Mouse (Mus musculus) stomach, postnatal 0 days (tissue): ENCODE results near the gene Gm4559. TPM values are rescaled to one million over a fixed set of nuclear protein-coding genes. Genes with fewer than 3 reads are reported as not detected.
A peak's percentile ranks its signal among the peaks of the same experiment; 100 is the strongest.
"Not testable (repeated sequence)": the region's sequence is repeated elsewhere in the genome, so short reads cannot be mapped to it uniquely, and the experiment has no call there.

Experiments used
- ATAC-seq: fragments of 200-750 bp; cut with Nextera tagmentation; 2 replicates; pipeline ENCODE4 v1.8.0; 2017; ENCODE audit not compliant: low FRiP score, low TSS enrichment
- DNase-seq: peaks from one replicate; pipeline ENCODE4 v3.0.0-alpha.2; 2016; ENCODE audit warnings: low spot score
- H3K27ac ChIP-seq: fragments of 300-500 bp; sonication (generic); replicated peaks from 2 replicates; pipeline ENCODE4 v1.5.1; 2014; ENCODE audit warnings: mild to moderate bottlenecking, control low read depth
- H3K27me3 ChIP-seq: fragments of 300-500 bp; sonication (generic); 2 replicates; pipeline ENCODE4 v1.6.1; 2014; ENCODE audit warnings: low read length; ENCODE audit not compliant: control insufficient read depth, insufficient read depth
- H3K36me3 ChIP-seq: fragments of 300-500 bp; sonication (generic); 2 replicates; pipeline ENCODE4 v1.6.1; 2014; ENCODE audit warnings: low read length, mixed read lengths; ENCODE audit not compliant: control insufficient read depth, insufficient read depth
- H3K4me1 ChIP-seq: fragments of 300-500 bp; sonication (generic); replicated peaks from 2 replicates; pipeline ENCODE4 v1.6.1; 2014; ENCODE audit warnings: antibody characterized with exemption; ENCODE audit not compliant: control insufficient read depth, insufficient read depth
- H3K4me2 ChIP-seq: fragments of 300-500 bp; sonication (generic); replicated peaks from 2 replicates; pipeline ENCODE4 v1.6.1; 2014; ENCODE audit warnings: low read depth, mild to moderate bottlenecking, control low read depth, moderate library complexity
- H3K4me3 ChIP-seq: fragments of 300-500 bp; sonication (generic); 2 replicates; pipeline ENCODE4 v1.5.1; 2014; ENCODE audit warnings: low read depth, low read length, control low read depth
- H3K9ac ChIP-seq: fragments of 300-500 bp; sonication (generic); 2 replicates; pipeline ENCODE4 v1.6.1; 2014; ENCODE audit warnings: mild to moderate bottlenecking, low read length, control low read depth, mixed read lengths
- H3K9me3 ChIP-seq: fragments of 300-500 bp; sonication (generic); 2 replicates; pipeline ENCODE4 v1.6.1; 2016; ENCODE audit warnings: low read length; ENCODE audit not compliant: control insufficient read depth
- CTCF ChIP-seq: IDR thresholded peaks from 2 replicates; pipeline ENCODE4 v1.5.1; 2016; ENCODE audit warnings: antibody characterized with exemption, low read depth, mild to moderate bottlenecking, moderate library complexity
- EP300 ChIP-seq: optimal IDR thresholded peaks from 2 replicates; pipeline ENCODE3; 2016; ENCODE audit warnings: antibody characterized with exemption
- WGBS: fragments of 180-500 bp; shearing (Covaris S2); extraction: QIAGEN DNeasy Blood & Tissue Kit; methylation state at CpG from one replicate; pipeline ENCODE4 v1.1.7; 2014; 5-methylcytosine and 5-hydroxymethylcytosine counted together
- polyA plus RNA-seq: library from polyadenylated mRNA; unstranded; fragments of >200 nt; fragmentation: Nextera tagmentation; extraction: Ambion mirVana; gene quantifications from 2 replicates; pipeline ENCODE4 v1.2.1, GENCODE M21; 2015

Gm4559 gene
- polyA plus RNA-seq, 1 experiment from 2014 or later: not detected

DNA sequence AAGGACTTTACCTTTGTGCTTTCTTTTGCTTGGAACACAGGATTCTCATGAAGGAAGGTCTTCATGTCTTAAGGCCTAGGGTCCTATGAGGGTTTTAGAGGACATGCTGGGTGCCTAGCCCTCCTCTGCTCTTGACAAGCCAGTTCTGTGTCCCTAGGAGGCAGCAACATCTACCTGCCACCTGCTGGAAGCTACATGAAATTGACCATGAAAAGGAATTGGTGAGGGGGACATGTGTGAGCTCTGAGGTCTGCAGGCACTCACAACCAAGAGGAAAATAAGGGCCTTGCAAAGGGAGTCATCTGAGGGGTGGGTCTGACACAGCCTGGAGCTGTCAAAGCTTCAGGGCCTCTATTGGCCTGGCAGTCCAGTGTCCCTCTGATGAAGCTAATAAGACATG lies 21.3 kb upstream of the Gm4559 start:
- H3K4me1 ChIP-seq: no peaks in the 10 kb centered on the region
- H3K9ac ChIP-seq: no peak overlapping the region
- TF ChIP-seq EP300 (no peak), CTCF (peak; percentile 43)
- H3K4me2 ChIP-seq: no peak overlapping the region
- no peak overlapping the region for H3K4me3 ChIP-seq
- no peak for ATAC-seq
- H3K27ac ChIP-seq: no peak overlapping the region
- H3K9me3 ChIP-seq: no peaks in the 10 kb centered on the region
- DNase-seq: no peak
- H3K36me3 ChIP-seq: no peaks in the 10 kb centered on the region
- no peaks in the 10 kb centered on the region for H3K27me3 ChIP-seq

DNA sequence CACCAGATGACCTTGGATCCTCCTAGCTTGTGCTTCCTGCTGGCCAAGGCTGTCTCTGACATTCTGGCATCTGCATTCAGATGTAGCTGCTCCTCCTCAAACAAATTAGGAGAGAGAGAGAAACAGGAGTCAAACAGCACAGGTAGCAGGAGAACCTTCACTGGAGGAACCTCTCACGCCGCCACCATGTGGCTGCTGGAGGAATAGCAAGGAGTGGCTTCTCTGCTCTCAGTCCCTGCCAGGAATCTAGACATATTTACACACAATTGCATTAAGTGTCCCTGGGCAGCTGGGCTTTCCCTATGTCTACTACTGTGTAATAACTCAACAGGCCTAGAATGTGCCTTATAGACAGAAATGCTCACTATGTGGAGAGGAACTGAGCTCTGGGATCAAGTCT lies 19.7 kb upstream of the Gm4559 start:
- peak; percentile 66 for DNase-seq
- not testable (repeated sequence) for H3K4me1 ChIP-seq, H3K4me2 ChIP-seq, H3K9me3 ChIP-seq, H3K27ac ChIP-seq, H3K36me3 ChIP-seq, H3K27me3 ChIP-seq, H3K4me3 ChIP-seq, H3K9ac ChIP-seq
- whole genome bisulfite sequencing: 0% methylated on average over 2 of the region's 2 CpGs
- TF ChIP-seq CTCF: peak; percentile 76
- 0 out of 2 replicates have a peak, but pooled peaks have one; percentile 51 for ATAC-seq

DNA sequence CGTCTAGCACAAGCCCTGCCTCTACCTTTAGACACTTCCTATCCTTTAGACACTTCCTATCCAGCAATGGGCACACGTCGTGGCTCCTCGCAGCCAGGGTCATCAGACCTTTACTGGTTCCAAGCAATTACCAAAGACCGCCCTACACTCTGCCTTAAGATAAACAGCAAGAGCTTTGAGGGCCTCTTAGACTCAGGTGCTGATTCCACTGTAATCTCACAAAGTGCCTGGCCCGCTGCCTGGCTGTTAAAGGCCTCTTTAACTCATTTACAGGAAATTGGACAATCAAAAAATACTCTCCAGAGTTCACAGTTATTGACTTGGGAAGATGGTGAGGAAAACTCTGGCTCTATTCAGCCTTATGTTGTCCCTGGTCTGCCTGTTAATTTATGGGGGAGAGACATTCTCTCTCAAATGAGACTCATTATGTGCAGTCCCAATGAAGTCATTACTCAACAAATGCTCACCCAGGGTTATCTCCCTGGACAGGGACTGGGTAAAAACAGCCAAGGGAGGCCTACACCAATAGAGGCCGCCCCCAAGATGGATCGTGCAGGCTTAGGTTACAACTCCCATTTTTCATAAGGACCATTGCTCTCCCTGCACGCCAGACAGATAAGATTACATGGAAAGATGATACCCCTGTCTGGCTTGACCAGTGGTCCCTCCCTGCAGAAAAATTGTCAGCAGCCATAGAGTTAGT lies 11.9 kb upstream of the Gm4559 start:
- not testable (repeated sequence) for H3K4me3 ChIP-seq, H3K9ac ChIP-seq, H3K4me1 ChIP-seq, H3K4me2 ChIP-seq, DNase-seq, H3K36me3 ChIP-seq, H3K27me3 ChIP-seq, H3K27ac ChIP-seq, H3K9me3 ChIP-seq, ATAC-seq
- 57% methylated on average over 9 of the region's 9 CpGs for WGBS

DNA sequence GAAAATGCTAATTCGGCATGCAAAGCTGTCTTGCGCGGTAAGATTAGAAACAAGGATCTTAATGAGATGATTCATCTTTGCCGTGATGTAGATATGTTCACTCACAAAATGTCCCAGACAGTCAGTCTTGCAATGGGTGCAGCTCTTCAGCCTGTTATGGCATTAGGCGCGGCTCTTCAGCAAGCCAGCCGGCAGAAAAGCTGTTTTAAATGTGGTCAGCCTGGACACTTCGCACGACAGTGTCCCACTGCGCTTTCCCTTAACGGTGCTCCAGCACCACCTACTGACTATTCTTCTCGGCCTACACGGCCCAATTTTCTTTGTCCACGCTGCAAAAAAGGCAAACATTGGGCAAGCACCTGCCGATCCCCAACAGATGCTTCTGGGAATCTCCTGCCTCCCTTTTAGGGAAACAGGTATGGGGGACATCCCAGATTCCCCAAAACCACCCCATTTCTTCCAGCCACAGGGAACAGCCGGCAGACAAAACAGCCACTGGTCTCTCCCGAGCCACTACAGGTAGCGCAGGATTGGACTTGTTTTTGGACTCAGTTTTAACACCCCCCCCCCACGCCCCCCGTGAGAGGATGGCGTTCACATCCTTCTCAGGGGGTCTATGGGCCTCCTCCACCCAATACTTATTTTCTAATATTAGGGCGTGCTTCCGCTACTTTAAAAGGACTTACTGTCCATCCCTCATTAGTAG lies 11.1 kb upstream of the Gm4559 start:
- peak overlapping the region; percentile 88 for H3K4me2 ChIP-seq
- no peaks in the 10 kb centered on the region for H3K9me3 ChIP-seq
- H3K27me3 ChIP-seq: no peaks in the 10 kb centered on the region
- H3K27ac ChIP-seq: peak overlapping the region; percentile 24; the same call in 1 of the 2 replicates
- no peak for TF ChIP-seq EP300
- TF ChIP-seq CTCF: peak; percentile 72
- WGBS: 18% methylated on average over 23 of the region's 23 CpGs
- H3K9ac ChIP-seq: no peak overlapping the region
- ATAC-seq: peak; percentile 69
- no peaks in the 10 kb centered on the region for H3K36me3 ChIP-seq
- peak; percentile 40 for DNase-seq
- H3K4me1 ChIP-seq: no peaks in the 10 kb centered on the region
- peak overlapping the region; percentile 57 for H3K4me3 ChIP-seq

DNA sequence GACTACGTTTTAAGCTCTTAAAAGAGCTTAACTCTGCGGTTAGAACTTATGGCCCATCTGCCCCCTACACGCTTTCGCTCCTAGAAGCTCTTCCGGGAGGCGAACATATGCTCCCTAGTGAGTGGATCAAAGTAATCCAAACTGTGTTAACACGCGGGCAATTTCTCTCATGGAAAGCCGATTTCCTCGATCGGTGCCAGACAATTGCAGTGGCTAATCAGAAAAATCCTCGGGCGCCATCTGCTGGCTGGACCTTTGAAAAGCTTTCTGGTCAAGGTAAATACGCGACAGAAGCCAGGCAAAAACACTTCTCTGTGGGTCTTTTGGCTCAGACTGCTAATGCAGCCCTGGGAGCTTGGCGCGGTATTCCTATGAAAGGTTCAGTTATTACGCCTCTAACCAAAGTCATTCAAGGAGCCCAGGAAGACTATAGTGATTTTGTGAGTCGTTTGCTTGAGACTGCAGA lies 10.5 kb upstream of the Gm4559 start:
- DNase-seq: peak; percentile 94
- WGBS: under 1% methylated on average over 19 of the region's 19 CpGs
- Histone ChIP-seq H3K36me3 (no peaks in the 10 kb centered on the region), H3K27ac (peak overlapping the region; percentile 81), H3K4me1 (no peaks in the 10 kb centered on the region), H3K4me2 (peak overlapping the region; percentile 88), H3K9me3 (no peaks in the 10 kb centered on the region), H3K27me3 (no peaks in the 10 kb centered on the region), H3K9ac (peak overlapping the region; percentile 71), H3K4me3 (peak overlapping the region; percentile 57)
- TF ChIP-seq CTCF: peak; percentile 91
- TF ChIP-seq EP300: peak; percentile 54
- peak; percentile 87 for ATAC-seq

DNA sequence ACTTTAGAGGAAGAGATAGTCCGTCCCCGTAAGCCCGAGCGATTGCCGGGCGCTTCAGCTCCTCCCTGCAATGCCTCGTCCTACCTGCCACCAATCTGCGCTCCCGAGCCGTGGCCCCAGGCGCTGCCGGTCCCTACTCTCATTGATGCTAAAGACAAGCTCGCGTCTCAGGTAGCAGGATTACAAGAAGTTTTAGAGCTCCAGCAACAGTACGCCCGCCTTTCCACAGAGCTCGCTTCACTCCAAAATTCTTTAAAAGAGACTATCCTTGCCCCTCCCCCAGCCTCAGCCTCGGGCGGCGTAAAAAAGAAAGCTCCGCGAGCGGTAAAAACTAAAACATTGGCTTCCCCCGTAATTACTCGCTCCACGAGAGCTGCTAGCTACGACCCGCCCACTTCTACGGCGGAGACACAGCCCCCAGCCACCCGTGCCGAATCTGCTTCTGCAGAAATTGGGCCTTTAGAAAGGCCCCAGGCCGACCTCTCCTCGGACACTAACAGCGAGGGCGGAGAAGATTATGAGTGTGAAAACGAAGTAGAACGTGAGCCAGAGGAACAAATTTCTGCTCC lies 9.9 kb upstream of the Gm4559 start:
- Histone ChIP-seq H3K27me3 (no peaks in the 10 kb centered on the region), H3K4me2 (peak overlapping the region; percentile 88), H3K27ac (peak overlapping the region; percentile 81), H3K4me1 (no peaks in the 10 kb centered on the region), H3K9ac (peak overlapping the region; percentile 71), H3K9me3 (no peaks in the 10 kb centered on the region), H3K4me3 (peak overlapping the region; percentile 57), H3K36me3 (no peaks in the 10 kb centered on the region)
- DNase-seq: peak; percentile 69
- TF ChIP-seq CTCF (peak; percentile 49), EP300 (no peak)
- whole genome bisulfite sequencing: under 1% methylated on average over 38 of the region's 38 CpGs
- peak; percentile 71 for ATAC-seq

DNA sequence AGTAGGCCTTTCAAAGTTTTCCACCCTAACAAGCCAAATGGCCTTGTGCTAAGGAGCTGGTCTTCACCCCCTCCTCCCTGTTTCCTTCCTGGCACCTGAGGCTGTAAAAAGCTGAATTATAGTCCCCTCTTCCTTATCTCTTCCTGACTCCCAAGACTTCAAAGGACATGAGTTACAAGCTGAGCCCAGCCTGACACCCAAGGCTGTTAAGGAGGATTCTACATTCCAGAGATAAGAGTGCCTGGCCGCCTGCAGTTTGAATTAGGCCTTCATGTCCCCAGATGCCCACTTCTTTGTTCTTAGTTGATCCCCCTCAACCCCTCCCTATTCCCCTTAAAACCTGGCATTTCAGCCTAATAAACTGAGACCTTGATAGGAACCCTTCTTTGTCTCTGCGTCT lies 8.7 kb upstream of the Gm4559 start:
- H3K4me3 ChIP-seq, H3K36me3 ChIP-seq, H3K9me3 ChIP-seq, ATAC-seq, H3K4me1 ChIP-seq, H3K9ac ChIP-seq, DNase-seq, H3K27me3 ChIP-seq, H3K4me2 ChIP-seq, H3K27ac ChIP-seq: not testable (repeated sequence)
- 78% methylated on average over 2 of the region's 2 CpGs for WGBS
